In genomic region chr14:121743787-121744417, GRCm38 (mm10) we compare ENCODE assay signal across 18 mouse cellular contexts.
"Had no signal": no experiment of that assay in that cellular context is flagged by ENCODE, and none has a peak within 500 bp of the region (broad histone marks: within the 10 kb centered on the region; RNA-seq: fewer than 3 reads in every experiment).

No protein-coding gene starts in this region.

- H3K4me2 ChIP-seq: lung, embryonic 14.5 days; midbrain, embryonic 12.5 days; neural tube, embryonic 13.5 days; neural tube, embryonic 15.5 days had no signal

- DNase-seq: lung, embryonic 14.5 days; lung, postnatal 10 days; lung, postnatal 4 days; midbrain, embryonic 14.5 days; retina, postnatal 1 day; right cerebral cortex, adult 18-20 months; right cerebral cortex, postnatal 25 days; right cerebral cortex, postnatal 4 days; spleen, adult 18-20 months; thymus, adult 18-20 months; thymus, postnatal 14 days; thymus, postnatal 36 days had no signal

- ATAC-seq: midbrain, embryonic 16.5 days had no signal

- H3K36me3 ChIP-seq: midbrain, embryonic 10.5 days; midbrain, embryonic 12.5 days; neural tube, embryonic 13.5 days; neural tube, embryonic 15.5 days had no signal

- H3K4me1 ChIP-seq: midbrain, embryonic 12.5 days had no signal

- H3K27me3 ChIP-seq: midbrain, embryonic 12.5 days; neural tube, embryonic 13.5 days; neural tube, embryonic 15.5 days had no signal

- H3K9ac ChIP-seq: lung, embryonic 14.5 days; midbrain, embryonic 12.5 days; neural tube, embryonic 13.5 days; neural tube, embryonic 15.5 days had no signal

- H3K4me3 ChIP-seq: midbrain, embryonic 10.5 days; midbrain, embryonic 12.5 days; myocyte; neural tube, embryonic 13.5 days; neural tube, embryonic 15.5 days had no signal

- H3K27ac ChIP-seq: midbrain, embryonic 10.5 days; midbrain, embryonic 12.5 days; neural tube, embryonic 13.5 days; neural tube, embryonic 15.5 days had no signal

- H3K9me3 ChIP-seq: midbrain, embryonic 10.5 days; midbrain, embryonic 12.5 days; neural tube, embryonic 13.5 days; neural tube, embryonic 15.5 days had no signal
